Mouse (Mus musculus) myocyte (in vitro differentiated cells): ENCODE data around the gene Ccdc136. TPM values are rescaled to one million over a fixed set of nuclear protein-coding genes. Genes with fewer than 3 reads are reported as not detected.

Experiments used
- H3K27me3 ChIP-seq: one replicate; pipeline ENCODE4 v1.6.1; 2011; ENCODE audit not compliant: control insufficient read depth, insufficient read depth, insufficient read length
- H3K36me3 ChIP-seq: one replicate; pipeline ENCODE4 v1.6.1; 2011; ENCODE audit not compliant: control insufficient read depth, insufficient read depth
- H3K4me2 ChIP-seq: one replicate; pipeline ENCODE4 v1.6.1; 2011; ENCODE audit warnings: low read depth, control low read depth
- H3K4me3 ChIP-seq: one replicate; pipeline ENCODE4 v1.5.1; 2011; ENCODE audit warnings: mild to moderate bottlenecking, control low read depth, moderate library complexity
- H3K79me2 ChIP-seq: one replicate; pipeline ENCODE4 v1.6.1; 2011; ENCODE audit not compliant: control insufficient read depth, insufficient read depth
- H3ac ChIP-seq: one replicate; pipeline ENCODE4 v1.6.1; 2011; ENCODE audit not compliant: control insufficient read depth, insufficient read length
- CEBPB ChIP-seq: IDR thresholded peaks from 2 replicates; pipeline ENCODE4 v1.6.1; 2011; ENCODE audit warnings: mild to moderate bottlenecking, moderate library complexity; ENCODE audit not compliant: poor library complexity, insufficient read depth, severe bottlenecking
- E2F4 ChIP-seq: IDR thresholded peaks from one replicate; pipeline ENCODE4 v1.6.1; 2011; ENCODE audit warnings: mild to moderate bottlenecking, control low read depth, moderate library complexity; ENCODE audit not compliant: insufficient read depth
- MAX ChIP-seq: IDR thresholded peaks from one replicate; pipeline ENCODE4 v1.6.1; 2011; ENCODE audit warnings: low read depth, mild to moderate bottlenecking, control low read depth
- MYOD1 ChIP-seq, 3 experiments: IDR thresholded peaks; one replicate each; pipeline ENCODE4 v1.6.1; 2011; ENCODE audit warnings: control low read depth in 2 of 3, low read depth in 2 of 3, mild to moderate bottlenecking in 2 of 3, moderate library complexity in 1 of 3; ENCODE audit not compliant: insufficient read length in 2 of 3, control insufficient read depth in 1 of 3
- MYOG ChIP-seq, 3 experiments: IDR thresholded peaks; one replicate each; pipeline ENCODE4 v1.6.1; 2011; ENCODE audit warnings: control low read depth in 2 of 3, low read depth in 2 of 3, mild to moderate bottlenecking in 2 of 3; ENCODE audit not compliant: insufficient read length in 2 of 3, control insufficient read depth in 1 of 3, insufficient read depth in 1 of 3
- POLR2A ChIP-seq: IDR thresholded peaks from one replicate; pipeline ENCODE4 v1.6.1; 2011; ENCODE audit warnings: low read depth, mild to moderate bottlenecking, control low read depth, moderate library complexity; ENCODE audit not compliant: insufficient read length
- POLR2AphosphoS2 ChIP-seq: IDR thresholded peaks from one replicate; pipeline ENCODE4 v1.6.1; 2011; ENCODE audit warnings: low read depth, control low read depth; ENCODE audit not compliant: insufficient read length
- REST ChIP-seq: IDR thresholded peaks from one replicate; pipeline ENCODE4 v1.6.1; 2011; ENCODE audit warnings: mild to moderate bottlenecking, control low read depth, moderate library complexity; ENCODE audit not compliant: insufficient read depth, insufficient read length
- SRF ChIP-seq: IDR thresholded peaks from one replicate; pipeline ENCODE4 v1.6.1; 2011; ENCODE audit warnings: low read depth; ENCODE audit not compliant: control insufficient read depth, insufficient read length
- TCF12 ChIP-seq: IDR thresholded peaks from one replicate; pipeline ENCODE4 v1.6.1; 2011; ENCODE audit warnings: mild to moderate bottlenecking, control low read depth; ENCODE audit not compliant: poor library complexity, insufficient read depth, severe bottlenecking
- TCF3 ChIP-seq: IDR thresholded peaks from one replicate; pipeline ENCODE4 v1.6.1; 2011; ENCODE audit warnings: low read depth, control low read depth; ENCODE audit not compliant: insufficient read length
- USF1 ChIP-seq: IDR thresholded peaks from one replicate; pipeline ENCODE4 v1.6.1; 2011; ENCODE audit warnings: low read depth, mild to moderate bottlenecking, control low read depth, moderate library complexity
- polyA plus RNA-seq: library from polyadenylated mRNA; unstranded; fragments of >200 nt; fragmentation: generic; extraction: Trizol; gene quantifications from one replicate; pipeline ENCODE4 v1.2.1, GENCODE M21; 2012; ENCODE audit warnings: missing spikeins

Gene Ccdc136
- polyA plus RNA-seq, 1 experiment: 16.7 TPM

DNA sequence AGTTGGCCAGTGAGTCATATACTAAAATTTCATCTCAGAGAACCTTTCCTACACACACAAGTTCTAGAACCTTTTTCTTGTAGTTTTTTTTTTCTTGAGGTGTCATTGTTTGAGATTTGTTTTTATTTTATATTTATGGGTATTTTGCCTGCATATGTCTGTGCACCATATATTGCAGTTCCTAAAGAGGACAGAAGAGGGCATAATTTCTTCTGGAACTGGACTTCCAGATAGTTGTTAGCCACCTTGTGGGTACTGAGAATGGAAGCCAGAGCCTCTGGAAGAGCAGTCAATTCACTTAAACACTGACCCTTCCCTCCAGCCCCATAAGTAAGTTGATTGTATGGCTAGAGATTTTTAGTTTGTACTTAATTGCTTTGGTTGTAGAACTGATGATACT, 44.5 kb upstream of the Ccdc136 start:
- peaks cover 86% of the 10 kb centered on the region for H3K79me2 ChIP-seq
- TF ChIP-seq E2F4 (no peak), CEBPB (no peak), MYOD1 (IDR thresholded peaks at IDR 0.05; ENCODE audit: control insufficient read depth in 1 of 3, insufficient read length in 2 of 3, low read depth in 2 of 3) (no peak), REST (no peak), MYOG (IDR thresholded peaks at IDR 0.05; ENCODE audit: control insufficient read depth in 1 of 3, insufficient read depth in 1 of 3, insufficient read length in 2 of 3, low read depth in 2 of 3) (no peak), TCF3 (no peak), TCF12 (no peak), USF1 (no peak), MAX (no peak), POLR2AphosphoS2 (no peak), POLR2A (no peak), SRF (no peak)
- no peaks in the 10 kb centered on the region for H3K27me3 ChIP-seq
- no peak overlapping the region for H3ac ChIP-seq
- peak overlapping the region; percentile 20 for H3K4me2 ChIP-seq
- peaks cover 18% of the 10 kb centered on the region for H3K36me3 ChIP-seq
- no peak overlapping the region for H3K4me3 ChIP-seq

GRCm38 (mm10) chr6:29352816-29353215, 43.3 kb upstream of the Ccdc136 start:
- Histone ChIP-seq H3K4me2 (no peak overlapping the region), H3ac (no peak overlapping the region), H3K27me3 (no peaks in the 10 kb centered on the region), H3K79me2 (peaks cover 98% of the 10 kb centered on the region), H3K4me3 (no peak overlapping the region), H3K36me3 (peaks cover 30% of the 10 kb centered on the region)
- TF ChIP-seq TCF12 (no peak), CEBPB (no peak), POLR2AphosphoS2 (no peak), USF1 (no peak), TCF3 (no peak), REST (no peak)

DNA sequence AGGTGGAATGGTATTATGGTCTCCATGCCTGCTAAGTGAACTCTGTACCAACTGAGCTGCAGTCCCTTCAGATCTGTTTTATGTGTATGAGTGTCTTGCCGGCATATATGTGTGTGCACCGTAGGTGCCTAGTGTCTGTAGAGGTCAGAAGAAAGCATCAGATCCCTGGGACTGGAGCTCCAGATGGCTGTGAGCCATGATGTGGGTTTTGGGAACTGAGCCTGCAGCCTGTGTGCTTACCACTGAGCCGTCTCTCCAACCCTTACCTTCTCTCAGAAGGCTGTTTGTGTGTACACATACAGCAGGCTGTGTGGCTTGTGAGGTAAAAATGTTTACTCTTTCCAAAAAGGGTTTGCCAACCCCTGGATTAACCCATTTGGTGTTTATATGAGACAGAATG, 36.7 kb upstream of the Ccdc136 start:
- peaks cover 67% of the 10 kb centered on the region for H3K36me3 ChIP-seq
- TF ChIP-seq POLR2A (no peak), USF1 (no peak), MYOD1 (IDR thresholded peaks at IDR 0.05; ENCODE audit: control insufficient read depth in 1 of 3, insufficient read length in 2 of 3, low read depth in 2 of 3) (no peak), CEBPB (no peak), SRF (no peak), MAX (no peak), TCF3 (no peak), POLR2AphosphoS2 (no peak)
- H3K4me2 ChIP-seq: no peak overlapping the region
- H3K27me3 ChIP-seq: no peaks in the 10 kb centered on the region
- no peak overlapping the region for H3ac ChIP-seq
- no peak overlapping the region for H3K4me3 ChIP-seq
- H3K79me2 ChIP-seq: peaks cover 91% of the 10 kb centered on the region

DNA sequence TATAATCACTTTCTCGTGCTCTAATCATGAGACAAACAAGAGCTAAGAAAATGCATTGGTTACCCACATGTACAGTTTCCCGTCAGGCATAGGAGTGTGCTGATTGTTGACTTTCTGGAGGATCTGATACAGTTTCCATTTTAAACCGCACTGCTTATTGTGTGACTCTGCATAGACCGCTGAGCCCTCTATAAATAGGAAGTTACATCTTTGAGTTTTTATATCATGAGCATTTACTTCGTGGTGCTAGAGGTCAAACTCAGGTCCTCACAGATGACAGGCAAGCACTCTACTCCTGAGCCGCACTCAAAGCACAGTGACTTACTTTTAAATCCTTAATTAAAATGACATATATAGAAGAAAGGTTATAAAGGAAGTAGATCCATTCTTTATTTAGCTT, 35.9 kb upstream of the Ccdc136 start:
- no peaks in the 10 kb centered on the region for H3K27me3 ChIP-seq
- no peak overlapping the region for H3ac ChIP-seq
- TF ChIP-seq TCF3 (no peak), REST (no peak), E2F4 (no peak)
- peaks cover 86% of the 10 kb centered on the region for H3K79me2 ChIP-seq
- no peak overlapping the region for H3K4me3 ChIP-seq
- peaks cover 62% of the 10 kb centered on the region for H3K36me3 ChIP-seq
- H3K4me2 ChIP-seq: no peak overlapping the region

DNA sequence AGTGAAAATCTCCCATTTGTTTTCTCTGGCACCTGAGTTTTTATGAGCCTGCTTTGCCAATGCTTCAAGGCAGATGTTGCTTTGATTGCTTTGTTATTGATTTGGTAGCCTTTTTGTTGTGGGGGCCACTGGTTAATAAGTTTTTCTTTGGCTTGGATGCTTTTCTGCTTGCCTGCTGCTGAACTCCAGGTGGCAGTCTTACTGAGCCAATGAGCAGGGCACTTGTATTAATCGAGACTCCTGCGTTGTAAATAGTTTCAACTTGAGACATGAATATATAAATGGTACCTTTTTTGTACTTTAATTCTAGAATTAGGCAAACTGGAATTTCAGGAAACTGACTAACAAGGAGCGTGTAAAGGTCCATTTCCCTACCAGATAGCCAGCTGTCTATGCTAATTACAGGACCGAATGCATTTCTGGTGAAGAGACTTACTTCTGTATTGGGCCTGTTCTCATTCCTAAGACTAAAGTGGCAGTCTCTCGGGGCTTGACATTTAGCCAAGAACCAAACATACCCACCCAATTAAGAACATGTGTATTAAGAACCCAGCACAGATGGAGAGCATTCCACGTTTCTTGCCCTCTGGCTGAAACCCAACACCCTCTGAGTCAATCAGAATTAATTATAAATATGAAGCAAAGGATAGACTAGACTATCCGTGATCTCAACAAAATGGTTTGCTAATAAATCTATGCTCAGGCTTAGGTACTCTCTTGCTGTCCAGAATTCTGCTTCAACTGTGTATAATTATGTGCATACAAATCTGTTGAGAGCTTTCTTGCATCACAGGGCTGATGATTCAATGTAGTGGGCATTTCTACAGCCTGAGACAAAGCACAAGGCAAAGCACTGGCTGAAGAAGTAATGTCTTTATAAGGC, 33.6 kb upstream of the Ccdc136 start:
- Histone ChIP-seq H3K36me3 (peaks cover 57% of the 10 kb centered on the region), H3K4me3 (no peak overlapping the region), H3ac (no peak overlapping the region)

More for the DNA sequence above, 33.6 kb upstream of the Ccdc136 start:
- Histone ChIP-seq H3K27me3 (no peaks in the 10 kb centered on the region), H3K4me2 (peak overlapping the region; percentile 28), H3K79me2 (peaks cover 73% of the 10 kb centered on the region)
- TF ChIP-seq MYOD1 (IDR thresholded peaks at IDR 0.05; ENCODE audit: control insufficient read depth in 1 of 3, insufficient read length in 2 of 3, low read depth in 2 of 3): no peak
- peak in 1 of 3 experiments; percentile 17 for TF ChIP-seq MYOG (IDR thresholded peaks at IDR 0.05; ENCODE audit: control insufficient read depth in 1 of 3, insufficient read depth in 1 of 3, insufficient read length in 2 of 3, low read depth in 2 of 3)
- 0 out of 2 replicates have a peak, but pooled peaks have one; percentile 14 for TF ChIP-seq CEBPB
